Mouse (Mus musculus): ENCODE data around the gene Ptpra.

DNA sequence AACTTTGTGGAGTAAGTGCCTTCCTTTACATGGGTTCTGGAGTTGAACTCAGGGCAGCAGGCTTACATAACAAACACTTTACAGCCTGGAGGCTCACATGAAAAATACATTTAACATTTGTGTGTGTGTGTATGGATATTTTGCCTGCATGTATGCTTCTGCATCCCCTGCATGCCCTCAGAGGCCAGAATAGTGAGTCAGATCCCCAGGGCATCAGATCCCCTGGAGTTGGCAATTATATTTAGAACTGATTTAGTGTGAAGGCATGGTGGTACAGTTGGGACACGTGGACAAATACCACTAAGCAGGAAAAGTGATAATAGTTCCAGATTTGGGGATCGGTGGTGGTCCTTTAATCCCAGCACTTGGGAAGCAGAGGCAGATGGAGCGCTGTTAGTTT is 9.5 kb downstream of the Ptpra start:
- TF ChIP-seq CTCF (IDR thresholded peaks at IDR 0.05; ENCODE audit: low read depth) (no peak), EP300 (IDR thresholded peaks at IDR 0.05; ENCODE audit: low read depth) (no peak)
